Mouse (Mus musculus): Measurements from ENCODE around the gene Ubxn7. TPM values are rescaled to one million over a fixed set of nuclear protein-coding genes. Genes with fewer than 3 reads are reported as not detected.

Gene Ubxn7
- polyA plus RNA-seq, 1 experiment from 2014 or later: 8.0 TPM

DNA sequence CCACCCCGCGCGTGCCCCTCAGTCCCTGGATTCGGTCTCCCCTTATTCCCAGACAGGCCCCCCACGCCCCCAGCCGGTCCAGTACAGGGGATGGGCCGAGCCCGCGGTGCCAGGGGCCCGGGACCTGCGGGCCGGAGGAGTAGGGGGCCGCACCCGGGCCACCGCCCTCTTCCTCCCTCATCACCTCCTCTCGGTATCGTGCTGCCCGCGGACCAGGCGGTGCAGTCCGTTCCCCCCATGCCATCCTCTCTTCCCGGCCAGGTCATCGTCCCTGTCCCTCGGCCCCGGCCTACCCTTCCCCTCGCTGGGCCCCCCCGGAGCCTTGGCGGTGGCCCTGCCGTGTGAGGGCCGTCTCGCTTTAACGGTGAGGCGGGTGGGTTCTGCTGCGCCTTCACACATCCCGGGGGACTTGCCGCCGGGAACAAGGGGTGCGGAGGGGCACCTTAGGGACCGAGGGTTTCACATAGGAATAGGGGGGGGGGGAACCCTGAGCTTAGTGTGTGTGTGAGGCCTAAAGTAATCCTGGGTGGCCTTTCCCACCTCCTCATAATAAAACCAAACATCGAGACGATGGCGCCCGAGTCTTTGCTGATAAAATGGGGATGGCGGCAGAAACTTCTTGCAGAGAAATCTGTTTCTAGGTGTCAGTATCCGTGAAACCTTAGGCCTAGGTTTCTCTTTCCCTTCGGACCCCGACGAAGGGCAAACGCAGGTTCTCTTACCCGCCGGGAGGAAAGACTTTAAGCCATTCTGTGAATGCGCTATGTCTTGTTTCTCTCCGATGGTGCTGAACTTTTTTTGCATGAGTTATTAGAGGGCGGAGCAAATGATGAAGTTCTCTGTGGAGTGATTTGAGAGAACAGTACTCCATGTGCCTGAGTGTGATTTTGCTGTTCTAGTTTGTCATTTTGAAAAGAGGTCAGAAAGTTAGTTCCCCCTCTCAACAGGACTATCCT is 777 bp downstream of the Ubxn7 start:
- Histone ChIP-seq H3K9ac (ENCODE audit: low read length) (peak overlapping the region; percentile 99), H3K27ac (replicated peaks) (peak overlapping the region; percentile 98), H3K4me3 (ENCODE audit: low read depth, low read length) (peak overlapping the region; percentile 97), H3K4me2 (replicated peaks; ENCODE audit: low read depth) (peak overlapping the region; percentile 71), H3K4me1 (replicated peaks; ENCODE audit: control insufficient read depth, insufficient read depth) (no peaks in the 10 kb centered on the region), H3K36me3 (ENCODE audit: control insufficient read depth, insufficient read depth, low read length) (no peaks in the 10 kb centered on the region), H3K27me3 (ENCODE audit: control insufficient read depth, insufficient read depth, low read length) (no peaks in the 10 kb centered on the region), H3K9me3 (ENCODE audit: control insufficient read depth, low read length) (no peaks in the 10 kb centered on the region)
- DNase-seq (ENCODE audit: low spot score) (peak; percentile 44), ATAC-seq (ENCODE audit: low FRiP score, low TSS enrichment) (peak; percentile 69)
- 0% methylated on average over 46 of the region's 54 CpGs for WGBS
- TF ChIP-seq CTCF (IDR thresholded peaks at IDR 0.05; ENCODE audit: low read depth): no peak

DNA sequence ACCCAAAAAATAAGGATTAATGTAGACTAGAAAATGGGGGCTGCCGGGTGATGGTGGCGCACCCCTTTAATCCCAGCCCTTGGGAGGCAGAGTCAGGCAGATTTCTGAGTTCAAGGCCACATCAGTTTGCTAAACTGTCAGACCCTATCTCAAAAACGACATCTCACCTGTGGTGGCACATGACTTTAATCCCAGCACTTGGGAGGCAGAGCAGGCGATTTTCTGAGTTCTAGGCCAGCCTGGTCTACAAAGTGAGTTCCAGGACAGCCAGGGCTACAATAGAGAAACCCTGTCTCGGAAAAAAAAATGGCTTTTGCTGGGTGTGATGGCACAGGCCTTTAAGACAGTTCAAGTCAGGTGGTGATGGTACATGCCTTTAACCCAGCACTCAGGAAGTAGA is 3.1 kb downstream of the Ubxn7 start:
- Histone ChIP-seq H3K4me1 (replicated peaks; ENCODE audit: control insufficient read depth, insufficient read depth) (no peaks in the 10 kb centered on the region), H3K9ac (ENCODE audit: low read length) (no peak overlapping the region), H3K4me3 (ENCODE audit: low read depth, low read length) (no peak overlapping the region), H3K36me3 (ENCODE audit: control insufficient read depth, insufficient read depth, low read length) (no peaks in the 10 kb centered on the region), H3K9me3 (ENCODE audit: control insufficient read depth, low read length) (no peaks in the 10 kb centered on the region), H3K27me3 (ENCODE audit: control insufficient read depth, insufficient read depth, low read length) (no peaks in the 10 kb centered on the region), H3K27ac (replicated peaks) (no peak overlapping the region), H3K4me2 (replicated peaks; ENCODE audit: low read depth) (no peak overlapping the region)
- WGBS: 87% methylated on average over 5 of the region's 5 CpGs
- no peak for TF ChIP-seq EP300 (optimal IDR thresholded peaks at IDR 0.05)
- no peak for TF ChIP-seq CTCF (IDR thresholded peaks at IDR 0.05; ENCODE audit: low read depth)
- ATAC-seq (ENCODE audit: low FRiP score, low TSS enrichment): no peak
- no peak for DNase-seq (ENCODE audit: low spot score)

DNA sequence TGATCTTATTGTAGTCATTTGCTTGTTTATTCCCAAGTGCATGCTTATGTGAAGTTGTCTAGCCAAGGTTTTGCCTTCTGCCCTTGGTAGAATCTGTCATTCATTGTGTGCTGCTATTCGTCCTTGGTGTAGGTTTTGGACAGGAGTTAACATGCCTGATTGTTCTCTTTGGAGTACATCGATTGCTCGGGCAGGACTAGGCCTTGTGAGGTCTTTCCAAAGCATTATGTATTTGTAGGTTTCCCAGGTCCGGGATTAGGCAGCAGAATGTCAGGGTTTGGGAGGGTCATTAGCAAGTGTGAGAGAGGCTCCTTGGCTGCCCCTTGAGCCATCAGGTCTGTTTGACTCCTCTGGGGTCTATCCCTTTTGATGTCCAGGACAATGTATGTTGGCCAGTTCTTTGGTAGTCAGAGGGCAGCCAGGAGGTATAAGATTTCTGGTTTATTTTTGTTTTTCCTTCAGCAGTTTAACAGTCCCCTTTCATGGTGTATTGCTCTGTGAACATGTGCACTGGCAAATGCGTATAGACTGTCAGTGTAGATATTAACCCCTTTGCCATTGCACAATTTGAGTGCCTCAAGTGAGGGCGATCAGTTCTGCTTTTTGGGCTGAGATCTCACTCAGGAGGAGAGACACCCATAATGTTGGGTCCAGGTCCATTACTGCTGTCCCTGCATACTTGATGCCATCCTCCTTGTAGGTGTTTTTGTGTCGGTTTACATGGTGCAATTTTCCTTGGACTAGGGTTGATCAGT is 4.1 kb downstream of the Ubxn7 start:
- TF ChIP-seq EP300 (optimal IDR thresholded peaks at IDR 0.05) (no peak), CTCF (IDR thresholded peaks at IDR 0.05; ENCODE audit: low read depth) (no peak)
- H3K27ac ChIP-seq (replicated peaks): no peak overlapping the region; the same call in 1 of the 2 replicates
- ATAC-seq (ENCODE audit: low FRiP score, low TSS enrichment) (no peak), DNase-seq (ENCODE audit: low spot score) (no peak)
- H3K36me3 ChIP-seq (ENCODE audit: control insufficient read depth, insufficient read depth, low read length): no peaks in the 10 kb centered on the region
- no peaks in the 10 kb centered on the region for H3K9me3 ChIP-seq (ENCODE audit: control insufficient read depth, low read length)
- H3K9ac ChIP-seq (ENCODE audit: low read length): no peak overlapping the region
- no peak overlapping the region for H3K4me3 ChIP-seq (ENCODE audit: low read depth, low read length)
- no peaks in the 10 kb centered on the region for H3K27me3 ChIP-seq (ENCODE audit: control insufficient read depth, insufficient read depth, low read length)
- WGBS: 54% methylated on average over 7 of the region's 7 CpGs
- H3K4me1 ChIP-seq (replicated peaks; ENCODE audit: control insufficient read depth, insufficient read depth): no peaks in the 10 kb centered on the region
- H3K4me2 ChIP-seq (replicated peaks; ENCODE audit: low read depth): no peak overlapping the region

GRCm38 (mm10) chr16:32337001-32337400 is 4.9 kb downstream of the Ubxn7 start:
- no peak overlapping the region for H3K4me2 ChIP-seq (replicated peaks; ENCODE audit: low read depth)
- H3K4me3 ChIP-seq (ENCODE audit: low read depth, low read length): no peak overlapping the region
- H3K27me3 ChIP-seq (ENCODE audit: control insufficient read depth, insufficient read depth, low read length): no peaks in the 10 kb centered on the region
- H3K4me1 ChIP-seq (replicated peaks; ENCODE audit: control insufficient read depth, insufficient read depth): no peaks in the 10 kb centered on the region
- DNase-seq (ENCODE audit: low spot score): no peak
- no peak for TF ChIP-seq EP300 (optimal IDR thresholded peaks at IDR 0.05)
- TF ChIP-seq CTCF (IDR thresholded peaks at IDR 0.05; ENCODE audit: low read depth): no peak
- no peak overlapping the region for H3K27ac ChIP-seq (replicated peaks)
- H3K9me3 ChIP-seq (ENCODE audit: control insufficient read depth, low read length): no peaks in the 10 kb centered on the region
- H3K36me3 ChIP-seq (ENCODE audit: control insufficient read depth, insufficient read depth, low read length): no peaks in the 10 kb centered on the region
- ATAC-seq (ENCODE audit: low FRiP score, low TSS enrichment): no peak
- H3K9ac ChIP-seq (ENCODE audit: low read length): no peak overlapping the region

GRCm38 (mm10) chr16:32340451-32340850 is 8.4 kb downstream of the Ubxn7 start:
- ATAC-seq (ENCODE audit: low FRiP score, low TSS enrichment) (no peak), DNase-seq (ENCODE audit: low spot score) (no peak)
- WGBS: 67% methylated on average over 1 of the region's 1 CpGs
- H3K4me2 ChIP-seq (replicated peaks; ENCODE audit: low read depth): no peak overlapping the region
- TF ChIP-seq CTCF (IDR thresholded peaks at IDR 0.05; ENCODE audit: low read depth): no peak
- no peak for TF ChIP-seq EP300 (optimal IDR thresholded peaks at IDR 0.05)
- H3K4me3 ChIP-seq (ENCODE audit: low read depth, low read length): no peak overlapping the region
- no peaks in the 10 kb centered on the region for H3K9me3 ChIP-seq (ENCODE audit: control insufficient read depth, low read length)
- H3K4me1 ChIP-seq (replicated peaks; ENCODE audit: control insufficient read depth, insufficient read depth): no peaks in the 10 kb centered on the region
- no peak overlapping the region for H3K27ac ChIP-seq (replicated peaks)
- no peaks in the 10 kb centered on the region for H3K27me3 ChIP-seq (ENCODE audit: control insufficient read depth, insufficient read depth, low read length)
- H3K9ac ChIP-seq (ENCODE audit: low read length): no peak overlapping the region
- H3K36me3 ChIP-seq (ENCODE audit: control insufficient read depth, insufficient read depth, low read length): no peaks in the 10 kb centered on the region

- TF ChIP-seq EP300 (optimal IDR thresholded peaks at IDR 0.05) (no peak), CTCF (IDR thresholded peaks at IDR 0.05; ENCODE audit: low read depth) (no peak)
- H3K27ac ChIP-seq (replicated peaks): no peak overlapping the region
- H3K36me3 ChIP-seq (ENCODE audit: control insufficient read depth, insufficient read depth, low read length): no peaks in the 10 kb centered on the region
- ATAC-seq (ENCODE audit: low FRiP score, low TSS enrichment): no peak
- no peaks in the 10 kb centered on the region for H3K4me1 ChIP-seq (replicated peaks; ENCODE audit: control insufficient read depth, insufficient read depth)
- H3K9ac ChIP-seq (ENCODE audit: low read length): no peak overlapping the region
- no peaks in the 10 kb centered on the region for H3K9me3 ChIP-seq (ENCODE audit: control insufficient read depth, low read length)
- no peak overlapping the region for H3K4me2 ChIP-seq (replicated peaks; ENCODE audit: low read depth)
- H3K4me3 ChIP-seq (ENCODE audit: low read depth, low read length): no peak overlapping the region
- DNase-seq (ENCODE audit: low spot score): no peak
- no peaks in the 10 kb centered on the region for H3K27me3 ChIP-seq (ENCODE audit: control insufficient read depth, insufficient read depth, low read length)
These were observed 13.5 kb downstream of the Ubxn7 start for GRCm38 (mm10) chr16:32345521-32345920.

All from stomach, postnatal 0 days (tissue).